Mouse (Mus musculus): Measurements from ENCODE around the gene Adam22. TPM values are rescaled to one million over a fixed set of nuclear protein-coding genes. Genes with fewer than 3 reads are reported as not detected.

Adam22 gene
- polyA plus RNA-seq, 1 experiment from 2014 or later: 3.7 TPM

DNA sequence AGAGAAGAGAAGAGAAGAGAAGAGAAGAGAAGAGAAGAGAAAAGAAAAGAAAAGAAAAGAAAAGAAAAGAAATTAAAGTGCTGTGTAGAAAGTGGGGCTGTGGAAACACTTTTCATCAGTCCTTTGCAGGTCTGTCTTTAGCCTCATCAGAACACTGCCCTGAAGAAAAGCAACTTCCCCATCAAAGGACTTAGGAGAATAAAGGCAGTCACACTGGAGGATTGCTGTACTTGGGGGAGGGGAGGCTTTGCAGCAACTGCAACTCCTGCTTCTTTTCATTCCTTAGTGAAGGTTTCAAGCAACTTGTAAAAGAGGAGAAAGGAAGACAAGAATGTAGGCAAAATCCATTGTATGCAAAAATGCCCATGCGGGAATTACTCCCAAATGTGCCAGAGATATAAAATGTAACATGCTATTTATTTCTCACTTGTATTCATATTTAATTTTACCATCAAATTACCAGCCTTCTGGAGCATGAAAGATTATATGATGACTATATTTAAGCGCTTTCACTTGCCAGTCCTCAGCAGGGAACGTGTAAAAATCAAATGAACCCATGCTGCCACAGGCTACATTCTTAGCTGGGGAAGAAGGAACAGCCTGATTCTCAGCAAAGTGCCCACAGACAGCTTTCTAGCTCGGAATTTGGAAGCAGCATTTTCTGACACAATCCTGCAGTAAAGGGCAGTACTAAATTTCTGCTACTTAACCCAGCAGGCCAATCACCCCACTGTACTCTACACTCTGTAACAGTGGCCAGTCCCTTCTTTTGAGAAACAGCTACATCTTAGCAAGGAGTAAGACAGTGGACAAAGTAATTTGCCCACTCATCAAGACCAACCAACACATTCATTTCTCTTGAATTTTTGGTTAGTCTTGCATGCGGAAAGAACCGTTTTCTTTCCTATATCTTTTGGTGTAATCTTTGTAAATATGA lies 78.0 kb downstream of the Adam22 start:
- H3K4me3 ChIP-seq (ENCODE audit: low read length): no peak overlapping the region
- no peaks in the 10 kb centered on the region for H3K9me3 ChIP-seq (ENCODE audit: control insufficient read depth, low read length)
- 65% methylated on average over 6 of the region's 6 CpGs for WGBS
- no peak overlapping the region for H3K9ac ChIP-seq (ENCODE audit: low read length)
- H3K4me1 ChIP-seq (replicated peaks; ENCODE audit: control insufficient read depth, insufficient read depth, low read length): no peaks in the 10 kb centered on the region
- H3K27me3 ChIP-seq (ENCODE audit: control insufficient read depth, insufficient read depth, low read depth, low read length): no peaks in the 10 kb centered on the region
- no peak overlapping the region for H3K27ac ChIP-seq (ENCODE audit: low read length)
- ATAC-seq (ENCODE audit: low read depth): no peak
- H3K4me2 ChIP-seq (ENCODE audit: low read depth, low read length): no peak overlapping the region
- H3K36me3 ChIP-seq (ENCODE audit: control insufficient read depth, insufficient read depth, low read length): no peaks in the 10 kb centered on the region

DNA sequence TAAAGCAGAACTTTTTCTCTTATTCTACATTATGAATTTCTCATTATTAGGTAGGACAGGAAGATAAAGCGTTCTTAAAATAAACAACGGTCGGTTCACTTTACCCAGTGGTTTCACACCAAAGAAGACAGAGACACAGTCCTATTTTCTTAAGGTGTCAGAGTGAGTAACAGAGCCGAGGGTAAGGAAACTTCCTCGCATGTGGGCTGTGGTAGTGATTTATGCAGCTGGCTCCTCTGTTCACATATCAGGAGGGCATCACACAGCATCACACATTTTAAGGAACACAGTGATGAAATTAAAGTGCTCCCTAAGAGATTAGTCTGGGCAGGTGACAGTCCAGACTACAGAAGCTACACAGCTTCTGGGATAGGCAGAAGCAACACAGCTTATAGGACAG lies 83.8 kb downstream of the Adam22 start:
- Histone ChIP-seq H3K27me3 (ENCODE audit: control insufficient read depth, insufficient read depth, low read depth, low read length) (no peaks in the 10 kb centered on the region), H3K4me3 (ENCODE audit: low read length) (no peak overlapping the region), H3K4me2 (ENCODE audit: low read depth, low read length) (no peak overlapping the region), H3K27ac (ENCODE audit: low read length) (no peak overlapping the region), H3K9me3 (ENCODE audit: control insufficient read depth, low read length) (no peaks in the 10 kb centered on the region), H3K4me1 (replicated peaks; ENCODE audit: control insufficient read depth, insufficient read depth, low read length) (no peaks in the 10 kb centered on the region), H3K9ac (ENCODE audit: low read length) (no peak overlapping the region), H3K36me3 (ENCODE audit: control insufficient read depth, insufficient read depth, low read length) (no peaks in the 10 kb centered on the region)
- ATAC-seq (ENCODE audit: low read depth): no peak
- WGBS: 46% methylated on average over 5 of the region's 5 CpGs

DNA sequence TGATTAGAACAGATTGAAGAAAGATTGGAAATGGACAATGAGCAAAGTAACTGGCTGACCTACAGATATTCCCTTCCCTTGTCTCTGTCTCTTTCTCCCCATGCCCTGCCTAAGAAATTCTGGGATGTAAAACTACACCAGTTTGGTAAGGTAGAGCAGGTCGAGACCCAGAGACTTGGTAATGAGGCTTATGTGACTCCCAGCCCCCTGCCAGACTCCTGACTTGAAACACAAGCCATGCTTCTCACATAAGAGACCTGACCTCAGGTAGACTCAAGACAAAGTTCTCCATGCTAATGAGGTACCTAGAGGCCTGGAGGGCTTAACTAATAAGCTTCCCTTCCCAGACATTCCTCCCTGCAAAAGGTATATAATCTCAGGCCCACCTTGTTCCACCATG lies 91.8 kb downstream of the Adam22 start:
- Histone ChIP-seq H3K4me2 (ENCODE audit: low read depth, low read length) (no peak overlapping the region), H3K27ac (ENCODE audit: low read length) (no peak overlapping the region), H3K9ac (ENCODE audit: low read length) (no peak overlapping the region), H3K4me1 (replicated peaks; ENCODE audit: control insufficient read depth, insufficient read depth, low read length) (no peaks in the 10 kb centered on the region), H3K36me3 (ENCODE audit: control insufficient read depth, insufficient read depth, low read length) (no peaks in the 10 kb centered on the region), H3K9me3 (ENCODE audit: control insufficient read depth, low read length) (no peaks in the 10 kb centered on the region), H3K27me3 (ENCODE audit: control insufficient read depth, insufficient read depth, low read depth, low read length) (no peaks in the 10 kb centered on the region), H3K4me3 (ENCODE audit: low read length) (no peak overlapping the region)
- 59% methylated on average over 1 of the region's 1 CpGs for WGBS
- ATAC-seq (ENCODE audit: low read depth): no peak

DNA sequence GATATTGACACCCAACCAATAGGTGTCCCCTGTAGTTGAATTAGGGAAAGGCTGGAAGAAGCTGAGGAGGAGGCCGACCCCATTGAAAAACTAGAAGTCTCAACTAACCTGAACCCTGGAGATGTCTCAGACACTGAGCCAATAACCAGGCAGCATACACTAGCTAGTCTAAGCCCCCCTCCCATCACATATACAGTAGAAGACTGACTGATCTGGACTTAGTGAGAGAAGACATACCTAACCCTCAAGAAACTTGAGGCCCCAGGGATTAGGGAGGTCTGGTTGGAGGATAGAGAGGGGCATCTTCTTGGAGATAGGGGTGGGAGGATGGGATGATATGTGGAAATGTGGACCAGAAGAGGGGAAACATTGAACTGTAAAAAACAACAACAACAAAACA lies 110.6 kb downstream of the Adam22 start:
- H3K27ac ChIP-seq (ENCODE audit: low read length): no peak overlapping the region
- H3K9me3 ChIP-seq (ENCODE audit: control insufficient read depth, low read length): no peaks in the 10 kb centered on the region
- no peaks in the 10 kb centered on the region for H3K36me3 ChIP-seq (ENCODE audit: control insufficient read depth, insufficient read depth, low read length)
- no peak overlapping the region for H3K9ac ChIP-seq (ENCODE audit: low read length)
- WGBS: 83% methylated on average over 1 of the region's 1 CpGs
- H3K4me2 ChIP-seq (ENCODE audit: low read depth, low read length): no peak overlapping the region
- H3K27me3 ChIP-seq (ENCODE audit: control insufficient read depth, insufficient read depth, low read depth, low read length): no peaks in the 10 kb centered on the region
- H3K4me3 ChIP-seq (ENCODE audit: low read length): no peak overlapping the region
- ATAC-seq (ENCODE audit: low read depth): no peak
- H3K4me1 ChIP-seq (replicated peaks; ENCODE audit: control insufficient read depth, insufficient read depth, low read length): no peaks in the 10 kb centered on the region

DNA sequence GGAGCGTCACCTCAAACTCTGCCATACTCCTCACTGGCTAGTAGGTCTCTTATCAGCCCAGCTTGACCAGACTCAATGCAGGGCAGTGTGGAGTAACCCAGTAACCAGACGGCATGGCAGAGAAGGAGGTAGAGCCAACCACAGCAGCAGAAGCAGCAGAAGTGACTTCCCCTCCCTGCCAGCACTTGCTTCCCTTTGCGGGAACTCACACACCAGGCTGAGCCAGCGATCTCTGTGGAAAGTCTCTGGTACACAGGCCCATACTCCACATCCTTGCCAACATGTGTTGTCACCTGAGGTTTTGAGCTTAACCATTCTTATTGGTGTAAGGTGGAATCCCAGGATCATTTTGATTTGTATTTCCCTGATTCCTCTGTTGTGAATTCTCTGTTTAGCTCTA lies 111.5 kb downstream of the Adam22 start:
- no peak overlapping the region for H3K9ac ChIP-seq (ENCODE audit: low read length)
- H3K27me3 ChIP-seq (ENCODE audit: control insufficient read depth, insufficient read depth, low read depth, low read length): no peaks in the 10 kb centered on the region
- H3K36me3 ChIP-seq (ENCODE audit: control insufficient read depth, insufficient read depth, low read length): no peaks in the 10 kb centered on the region
- no peaks in the 10 kb centered on the region for H3K4me1 ChIP-seq (replicated peaks; ENCODE audit: control insufficient read depth, insufficient read depth, low read length)
- no peak overlapping the region for H3K27ac ChIP-seq (ENCODE audit: low read length)
- no peak overlapping the region for H3K4me3 ChIP-seq (ENCODE audit: low read length)
- 81% methylated on average over 4 of the region's 4 CpGs for WGBS
- ATAC-seq (ENCODE audit: low read depth): no peak
- H3K4me2 ChIP-seq (ENCODE audit: low read depth, low read length): no peak overlapping the region
- no peaks in the 10 kb centered on the region for H3K9me3 ChIP-seq (ENCODE audit: control insufficient read depth, low read length)

DNA sequence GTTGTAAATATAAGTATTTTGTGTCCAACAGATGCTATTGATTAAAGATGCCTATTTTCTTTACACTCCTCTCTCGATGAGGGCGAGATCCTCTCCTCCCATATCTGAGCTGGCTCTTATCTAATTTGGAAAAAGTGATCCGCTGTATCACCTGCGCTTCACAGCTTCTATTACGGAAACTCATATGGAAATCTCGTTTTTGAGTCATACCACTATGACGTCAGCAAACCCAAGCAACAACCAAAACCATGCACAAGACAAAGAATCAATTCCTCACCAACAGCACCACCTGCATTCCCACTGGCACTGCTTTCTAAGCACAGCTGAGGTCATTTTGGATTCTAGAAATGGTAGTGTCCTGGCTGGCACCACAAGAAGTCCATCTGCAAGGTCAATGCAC lies 123.3 kb downstream of the Adam22 start:
- no peaks in the 10 kb centered on the region for H3K4me1 ChIP-seq (replicated peaks; ENCODE audit: control insufficient read depth, insufficient read depth, low read length)
- H3K4me2 ChIP-seq (ENCODE audit: low read depth, low read length): no peak overlapping the region
- H3K36me3 ChIP-seq (ENCODE audit: control insufficient read depth, insufficient read depth, low read length): no peaks in the 10 kb centered on the region
- ATAC-seq (ENCODE audit: low read depth): no peak
- H3K9me3 ChIP-seq (ENCODE audit: control insufficient read depth, low read length): no peaks in the 10 kb centered on the region
- H3K9ac ChIP-seq (ENCODE audit: low read length): no peak overlapping the region
- no peak overlapping the region for H3K27ac ChIP-seq (ENCODE audit: low read length)
- no peaks in the 10 kb centered on the region for H3K27me3 ChIP-seq (ENCODE audit: control insufficient read depth, insufficient read depth, low read depth, low read length)
- H3K4me3 ChIP-seq (ENCODE audit: low read length): no peak overlapping the region
- 90% methylated on average over 7 of the region's 7 CpGs for WGBS

DNA sequence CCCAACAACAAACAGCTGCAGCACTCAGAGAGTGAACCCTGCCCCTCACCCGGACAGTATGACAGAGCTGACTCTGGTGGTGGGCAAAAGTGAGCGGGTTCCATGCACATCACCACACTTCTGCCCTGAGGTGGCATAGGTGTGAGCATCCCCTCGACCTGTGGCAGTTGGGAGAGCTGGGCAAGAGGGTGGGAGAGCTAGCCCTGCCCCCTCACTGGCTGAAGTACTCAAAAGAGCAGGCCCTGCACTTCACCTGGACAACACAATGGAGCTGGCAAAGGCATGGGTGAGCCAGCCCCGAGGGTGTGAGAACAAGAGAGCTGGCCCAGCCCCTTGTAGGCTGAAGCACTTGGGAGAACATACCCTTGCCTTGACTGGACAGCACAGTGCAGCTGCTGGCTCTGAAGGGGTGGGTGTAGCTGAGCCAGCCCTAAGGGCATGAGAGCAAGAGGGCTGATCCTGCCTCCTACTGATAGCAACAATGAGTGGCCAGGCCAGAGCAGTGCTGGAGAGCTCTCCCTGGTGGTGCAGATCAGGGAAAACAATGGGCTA lies 124.8 kb downstream of the Adam22 start:
- H3K4me3 ChIP-seq (ENCODE audit: low read length): no peak overlapping the region
- no peaks in the 10 kb centered on the region for H3K4me1 ChIP-seq (replicated peaks; ENCODE audit: control insufficient read depth, insufficient read depth, low read length)
- H3K27me3 ChIP-seq (ENCODE audit: control insufficient read depth, insufficient read depth, low read depth, low read length): no peaks in the 10 kb centered on the region
- no peaks in the 10 kb centered on the region for H3K36me3 ChIP-seq (ENCODE audit: control insufficient read depth, insufficient read depth, low read length)
- peak; percentile 85 for ATAC-seq (ENCODE audit: low read depth)
- no peaks in the 10 kb centered on the region for H3K9me3 ChIP-seq (ENCODE audit: control insufficient read depth, low read length)
- WGBS: 46% methylated on average over 4 of the region's 4 CpGs
- no peak overlapping the region for H3K4me2 ChIP-seq (ENCODE audit: low read depth, low read length)
- H3K9ac ChIP-seq (ENCODE audit: low read length): no peak overlapping the region
- no peak overlapping the region for H3K27ac ChIP-seq (ENCODE audit: low read length)

DNA sequence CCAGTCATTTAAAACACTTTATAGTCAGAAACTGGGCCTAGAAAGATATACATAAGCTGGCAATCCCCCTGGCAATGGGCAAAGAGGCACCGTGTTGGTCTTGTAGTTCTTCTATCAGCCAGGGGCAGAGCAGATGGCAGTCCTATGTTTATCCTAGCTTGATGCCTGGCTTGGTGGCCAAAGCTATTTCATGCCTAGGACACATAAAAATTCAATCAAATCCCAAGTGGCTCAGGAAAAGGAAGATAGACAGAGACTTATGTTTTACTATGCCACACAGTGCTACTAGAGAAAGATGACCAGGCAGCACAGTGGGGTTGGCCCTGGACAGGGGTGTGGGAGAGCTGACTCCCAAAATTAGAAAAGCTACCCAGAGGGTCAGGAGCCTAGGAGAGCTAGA lies 125.3 kb downstream of the Adam22 start:
- WGBS: 84% methylated on average over 1 of the region's 1 CpGs
- Histone ChIP-seq H3K9ac (ENCODE audit: low read length) (no peak overlapping the region), H3K36me3 (ENCODE audit: control insufficient read depth, insufficient read depth, low read length) (no peaks in the 10 kb centered on the region), H3K27me3 (ENCODE audit: control insufficient read depth, insufficient read depth, low read depth, low read length) (no peaks in the 10 kb centered on the region), H3K4me3 (ENCODE audit: low read length) (no peak overlapping the region), H3K4me1 (replicated peaks; ENCODE audit: control insufficient read depth, insufficient read depth, low read length) (no peaks in the 10 kb centered on the region), H3K4me2 (ENCODE audit: low read depth, low read length) (no peak overlapping the region), H3K27ac (ENCODE audit: low read length) (no peak overlapping the region), H3K9me3 (ENCODE audit: control insufficient read depth, low read length) (no peaks in the 10 kb centered on the region)
- ATAC-seq (ENCODE audit: low read depth): no peak

DNA sequence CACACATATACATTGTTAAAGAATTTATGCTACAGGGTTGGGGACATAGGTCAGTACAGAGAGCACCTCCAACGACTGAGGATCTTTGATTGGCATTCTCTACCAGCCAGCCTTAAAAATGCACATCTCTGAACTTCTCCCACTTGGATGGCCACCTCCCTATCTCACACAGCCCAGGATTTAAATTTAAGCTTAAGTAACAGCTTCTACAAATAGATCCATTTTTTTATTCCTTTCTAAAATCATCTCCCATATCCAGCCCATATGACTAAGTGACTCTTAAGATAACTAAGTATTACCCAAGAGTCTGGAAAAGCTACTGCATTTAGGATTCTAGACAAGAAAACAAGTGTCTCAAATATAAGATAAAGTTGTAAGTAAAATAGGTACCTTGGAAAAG lies 140.9 kb downstream of the Adam22 start:
- Histone ChIP-seq H3K4me2 (ENCODE audit: low read depth, low read length) (no peak overlapping the region), H3K9ac (ENCODE audit: low read length) (no peak overlapping the region), H3K27ac (ENCODE audit: low read length) (no peak overlapping the region), H3K9me3 (ENCODE audit: control insufficient read depth, low read length) (no peaks in the 10 kb centered on the region), H3K27me3 (ENCODE audit: control insufficient read depth, insufficient read depth, low read depth, low read length) (no peaks in the 10 kb centered on the region), H3K4me1 (replicated peaks; ENCODE audit: control insufficient read depth, insufficient read depth, low read length) (no peaks in the 10 kb centered on the region), H3K36me3 (ENCODE audit: control insufficient read depth, insufficient read depth, low read length) (no peaks in the 10 kb centered on the region), H3K4me3 (ENCODE audit: low read length) (no peak overlapping the region)
- no peak for ATAC-seq (ENCODE audit: low read depth)
- 59% methylated on average over 1 of the region's 1 CpGs for WGBS

Data from lung, embryonic 16.5 days (tissue).